Mouse (Mus musculus) neural tube, embryonic 12.5 days (tissue): ENCODE measurements around the gene 1700016H13Rik. TPM values are rescaled to one million over a fixed set of nuclear protein-coding genes. Genes with fewer than 3 reads are reported as not detected.

ENCODE experiments used
- ATAC-seq: fragments of 200-750 bp; cut with Nextera tagmentation; 2 replicates; pipeline ENCODE4 v1.8.0; 2017; ENCODE audit warnings: low read depth, mild to moderate bottlenecking, moderate TSS enrichment, moderate library complexity; ENCODE audit not compliant: low FRiP score
- H3K27ac ChIP-seq: fragments of 300-500 bp; sonication (generic); 2 replicates; pipeline ENCODE4 v1.5.1; 2016
- H3K27me3 ChIP-seq: fragments of 300-500 bp; sonication (generic); replicated peaks from 2 replicates; pipeline ENCODE4 v1.6.1; 2016; ENCODE audit warnings: mild to moderate bottlenecking
- H3K36me3 ChIP-seq: fragments of 300-500 bp; sonication (generic); 2 replicates; pipeline ENCODE4 v1.6.1; 2016; ENCODE audit warnings: mild to moderate bottlenecking
- H3K4me1 ChIP-seq: fragments of 300-500 bp; sonication (generic); 2 replicates; pipeline ENCODE4 v1.6.1; 2016
- H3K4me2 ChIP-seq: fragments of 300-500 bp; sonication (generic); replicated peaks from 2 replicates; pipeline ENCODE4 v1.6.1; 2016; ENCODE audit warnings: mild to moderate bottlenecking
- H3K4me3 ChIP-seq: fragments of 300-500 bp; sonication (generic); 2 replicates; pipeline ENCODE4 v1.5.1; 2016
- H3K9ac ChIP-seq: fragments of 300-500 bp; sonication (generic); 2 replicates; pipeline ENCODE4 v1.6.1; 2016; ENCODE audit warnings: mild to moderate bottlenecking
- H3K9me3 ChIP-seq: fragments of 300-500 bp; sonication (generic); 2 replicates; pipeline ENCODE4 v1.6.1; 2016; ENCODE audit warnings: mild to moderate bottlenecking
- WGBS: fragments of 180-500 bp; shearing (Covaris S2); methylation state at CpG from one replicate; pipeline ENCODE4 v1.1.7; 2016; 5-methylcytosine and 5-hydroxymethylcytosine counted together
- polyA plus RNA-seq: library from polyadenylated mRNA; unstranded; fragments of >200 nt; fragmentation: Nextera tagmentation; extraction: Ambion mirVana; gene quantifications from 2 replicates; pipeline ENCODE4 v1.2.1, GENCODE M21; 2016

The 1700016H13Rik gene
- polyA plus RNA-seq = 0.18 and 0.22 TPM in 2 replicates

GRCm38 (mm10) chr5:103655346-103656118 is at the start of gene 1700016H13Rik:
TSS of gene 1700016H13Rik (minus strand) at chr5:103656010.
- 1% methylated on average over 55 of the region's 56 CpGs for WGBS
- ATAC-seq = peak; percentile 86
- no peak within 1 kb of the TSS for H3K27ac ChIP-seq
- H3K4me2 ChIP-seq = peak within 1 kb of the TSS; percentile 86
- H3K27me3 ChIP-seq = peaks cover 2% of the 10 kb centered on the region; the same call in 1 of the 2 replicates
- peak within 1 kb of the TSS; percentile 53 for H3K4me3 ChIP-seq
- no peaks in the 10 kb centered on the region for H3K4me1 ChIP-seq
- no peaks in the 10 kb centered on the region for H3K9me3 ChIP-seq
- H3K9ac ChIP-seq = peak within 1 kb of the TSS; percentile 70
- H3K36me3 ChIP-seq = no peaks in the 10 kb centered on the region

- no peaks in the 10 kb centered on the region for H3K9me3 ChIP-seq
- no peak overlapping the region for H3K27ac ChIP-seq
- ATAC-seq = no peak
- 95% methylated on average over 4 of the region's 4 CpGs for WGBS
- no peak overlapping the region for H3K4me3 ChIP-seq
- no peak overlapping the region for H3K9ac ChIP-seq
- no peaks in the 10 kb centered on the region for H3K4me1 ChIP-seq
- no peaks in the 10 kb centered on the region for H3K36me3 ChIP-seq
- no peak overlapping the region for H3K4me2 ChIP-seq
- H3K27me3 ChIP-seq = no peaks in the 10 kb centered on the region
These were observed 49.5 kb upstream of the 1700016H13Rik start for GRCm38 (mm10) chr5:103705331-103705730.

GRCm38 (mm10) chr5:103702527-103702926 is 46.7 kb upstream of the 1700016H13Rik start:
- WGBS = 83% methylated on average over 6 of the region's 6 CpGs
- Histone ChIP-seq H3K4me1 (no peaks in the 10 kb centered on the region; the same call in 1 of the 2 replicates), H3K9ac (no peak overlapping the region), H3K27ac (no peak overlapping the region), H3K4me3 (no peak overlapping the region), H3K36me3 (no peaks in the 10 kb centered on the region), H3K27me3 (no peaks in the 10 kb centered on the region), H3K9me3 (no peaks in the 10 kb centered on the region), H3K4me2 (no peak overlapping the region)
- no peak for ATAC-seq

GRCm38 (mm10) chr5:103701466-103701865 is 45.7 kb upstream of the 1700016H13Rik start:
- ATAC-seq = no peak
- WGBS = 69% methylated on average over 3 of the region's 3 CpGs
- no peak overlapping the region for H3K4me3 ChIP-seq

GRCm38 (mm10) chr5:103700661-103701060 is 44.9 kb upstream of the 1700016H13Rik start:
- Histone ChIP-seq H3K4me3 (no peak overlapping the region), H3K9me3 (no peaks in the 10 kb centered on the region), H3K27me3 (no peaks in the 10 kb centered on the region), H3K4me1 (no peaks in the 10 kb centered on the region; the same call in 1 of the 2 replicates), H3K9ac (no peak overlapping the region), H3K27ac (no peak overlapping the region), H3K4me2 (no peak overlapping the region), H3K36me3 (no peaks in the 10 kb centered on the region)
- 68% methylated on average over 2 of the region's 2 CpGs for WGBS
- ATAC-seq = no peak

More at GRCm38 (mm10) chr5:103701466-103701865, 45.7 kb upstream of the 1700016H13Rik start:
- no peaks in the 10 kb centered on the region; the same call in 1 of the 2 replicates for H3K4me1 ChIP-seq
- H3K27ac ChIP-seq = no peak overlapping the region
- H3K9ac ChIP-seq = no peak overlapping the region
- no peaks in the 10 kb centered on the region for H3K27me3 ChIP-seq
- H3K4me2 ChIP-seq = no peak overlapping the region
- H3K36me3 ChIP-seq = no peaks in the 10 kb centered on the region
- no peaks in the 10 kb centered on the region for H3K9me3 ChIP-seq

- H3K9me3 ChIP-seq = no peaks in the 10 kb centered on the region
- H3K27ac ChIP-seq = no peak overlapping the region
- H3K4me2 ChIP-seq = no peak overlapping the region
- H3K36me3 ChIP-seq = no peaks in the 10 kb centered on the region
- H3K4me3 ChIP-seq = no peak overlapping the region
- H3K9ac ChIP-seq = no peak overlapping the region
- peaks cover under 1% of the 10 kb centered on the region; the same call in 1 of the 2 replicates for H3K27me3 ChIP-seq
- ATAC-seq = no peak
- H3K4me1 ChIP-seq = no peaks in the 10 kb centered on the region; the same call in 1 of the 2 replicates
- 53% methylated on average over 4 of the region's 4 CpGs for WGBS
These were observed 43.7 kb upstream of the 1700016H13Rik start for GRCm38 (mm10) chr5:103699537-103699936.

GRCm38 (mm10) chr5:103698577-103698976 is 42.8 kb upstream of the 1700016H13Rik start:
- Histone ChIP-seq H3K9me3 (no peaks in the 10 kb centered on the region), H3K27me3 (peaks cover 10% of the 10 kb centered on the region), H3K4me3 (no peak overlapping the region), H3K9ac (no peak overlapping the region), H3K4me1 (peaks cover 1% of the 10 kb centered on the region), H3K4me2 (no peak overlapping the region), H3K36me3 (no peaks in the 10 kb centered on the region), H3K27ac (no peak overlapping the region)
- ATAC-seq = no peak
- 82% methylated on average over 4 of the region's 4 CpGs for WGBS

- H3K27ac ChIP-seq = no peak overlapping the region
- no peaks in the 10 kb centered on the region for H3K36me3 ChIP-seq
- H3K9me3 ChIP-seq = no peaks in the 10 kb centered on the region
- WGBS = 83% methylated on average over 5 of the region's 5 CpGs
- peaks cover 7% of the 10 kb centered on the region for H3K4me1 ChIP-seq
- no peak for ATAC-seq
- peaks cover 16% of the 10 kb centered on the region for H3K27me3 ChIP-seq
- H3K4me2 ChIP-seq = no peak overlapping the region
- H3K4me3 ChIP-seq = no peak overlapping the region
- H3K9ac ChIP-seq = no peak overlapping the region
These were observed 42.2 kb upstream of the 1700016H13Rik start for GRCm38 (mm10) chr5:103697875-103698491.

- Histone ChIP-seq H3K4me3 (no peak overlapping the region), H3K27me3 (peaks cover 25% of the 10 kb centered on the region), H3K27ac (no peak overlapping the region), H3K4me1 (peaks cover 20% of the 10 kb centered on the region), H3K9ac (no peak overlapping the region), H3K36me3 (no peaks in the 10 kb centered on the region), H3K9me3 (no peaks in the 10 kb centered on the region), H3K4me2 (peak overlapping the region; percentile 98; the same call in 1 of the 2 replicates)
- ATAC-seq = no peak
- WGBS = 48% methylated on average over 6 of the region's 6 CpGs
These were observed 38.3 kb upstream of the 1700016H13Rik start for GRCm38 (mm10) chr5:103694094-103694493.

GRCm38 (mm10) chr5:103693041-103693641 is 37.3 kb upstream of the 1700016H13Rik start:
- H3K4me2 ChIP-seq = peak overlapping the region; percentile 98
- peaks cover 25% of the 10 kb centered on the region for H3K27me3 ChIP-seq
- no peaks in the 10 kb centered on the region for H3K9me3 ChIP-seq
- peak overlapping the region; percentile 57 for H3K4me3 ChIP-seq
- 0 out of 2 replicates have a peak overlapping the region, but pooled peaks have one; percentile 55 for H3K9ac ChIP-seq
- peak; percentile 52; the same call in 1 of the 2 replicates for ATAC-seq
- peaks cover 20% of the 10 kb centered on the region for H3K4me1 ChIP-seq
- no peaks in the 10 kb centered on the region for H3K36me3 ChIP-seq
- H3K27ac ChIP-seq = no peak overlapping the region
- WGBS = under 1% methylated on average over 28 of the region's 28 CpGs

- no peaks in the 10 kb centered on the region for H3K36me3 ChIP-seq
- H3K4me2 ChIP-seq = peak overlapping the region; percentile 98
- H3K9ac ChIP-seq = peak overlapping the region; percentile 55
- WGBS = under 1% methylated on average over 34 of the region's 34 CpGs
- H3K4me1 ChIP-seq = peaks cover 20% of the 10 kb centered on the region
- no peak overlapping the region for H3K27ac ChIP-seq
- no peaks in the 10 kb centered on the region for H3K9me3 ChIP-seq
- peak; percentile 54 for ATAC-seq
- H3K27me3 ChIP-seq = peaks cover 25% of the 10 kb centered on the region
- peak overlapping the region; percentile 57 for H3K4me3 ChIP-seq
These were observed 36.8 kb upstream of the 1700016H13Rik start for GRCm38 (mm10) chr5:103692531-103693040.
